10 mouse cellular contexts compared by ENCODE assay signal in the genomic region with DNA sequence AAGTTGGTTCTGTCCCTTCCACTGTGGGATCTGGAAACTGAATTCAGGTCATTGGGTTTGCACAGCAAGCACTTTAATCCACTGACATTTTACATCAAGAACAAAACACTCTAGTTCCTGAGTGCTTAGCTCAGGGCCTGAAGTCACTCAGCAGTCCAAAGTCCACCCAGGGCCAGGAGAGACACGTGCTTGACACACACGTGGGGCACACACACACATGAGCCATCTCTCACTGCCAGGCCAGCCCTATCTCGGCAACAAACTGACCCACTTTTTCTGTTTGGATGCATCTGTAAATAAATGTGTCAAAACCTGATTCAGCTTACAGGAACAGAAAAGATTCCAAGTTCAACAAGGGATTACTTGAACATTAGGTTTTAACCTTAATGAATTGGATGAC. TPM values are rescaled to one million over a fixed set of nuclear protein-coding genes. Genes with fewer than 3 reads are reported as not detected.
DNase-seq lines count a peak whose midpoint lies in the region; ATAC-seq and TF ChIP-seq lines count a peak whose summit lies in the region.
"Had no signal": no experiment of that assay in that cellular context is flagged by ENCODE, and none has a peak within 500 bp of the region (broad histone marks: within the 10 kb centered on the region; RNA-seq: fewer than 3 reads in every experiment).

No protein-coding gene starts in this region.

- no peak overlapping the region for H3K27ac ChIP-seq in lung, postnatal 0 days (ENCODE audit: low read length)
- no peak overlapping the region for H3K27ac ChIP-seq in midbrain, embryonic 10.5 days (replicated peaks)
- no peak overlapping the region for H3K27ac ChIP-seq in forebrain, postnatal 0 days (ENCODE audit: low read depth, low read length)
- H3K27ac ChIP-seq in midbrain, postnatal 0 days (ENCODE audit: low read depth, low read length), result no peak overlapping the region
- H3K27ac ChIP-seq: limb, embryonic 13.5 days; midbrain, embryonic 12.5 days had no signal

- no peaks in the 10 kb centered on the region for H3K9me3 ChIP-seq in lung, postnatal 0 days (ENCODE audit: low read length)
- no peaks in the 10 kb centered on the region for H3K9me3 ChIP-seq in midbrain, embryonic 10.5 days (replicated peaks)
- no peaks in the 10 kb centered on the region for H3K9me3 ChIP-seq in forebrain, postnatal 0 days (ENCODE audit: low read length)
- no peaks in the 10 kb centered on the region for H3K9me3 ChIP-seq in midbrain, postnatal 0 days (ENCODE audit: low read length)
- H3K9me3 ChIP-seq: limb, embryonic 13.5 days; midbrain, embryonic 12.5 days had no signal

- TF ChIP-seq CTCF in lung, postnatal 0 days (IDR thresholded peaks at IDR 0.05), result no peak
- TF ChIP-seq CTCF in forebrain, postnatal 0 days (IDR thresholded peaks at IDR 0.05; ENCODE audit: low read depth), result no peak
- no peak for TF ChIP-seq CTCF in midbrain, postnatal 0 days (IDR thresholded peaks at IDR 0.05)

- TF ChIP-seq EP300 in lung, postnatal 0 days (IDR thresholded peaks at IDR 0.05), result no peak

- 44% methylated on average over 3 of the region's 3 CpGs for WGBS in lung, postnatal 0 days
- 80% methylated on average over 3 of the region's 3 CpGs for WGBS in midbrain, embryonic 10.5 days
- 53% methylated on average over 3 of the region's 3 CpGs for WGBS in forebrain, postnatal 0 days
- 66% methylated on average over 3 of the region's 3 CpGs for WGBS in midbrain, postnatal 0 days

- ATAC-seq in cerebellum, adult (ENCODE audit: insufficient number of reproducible peaks, low FRiP score, low TSS enrichment), result no peak
- peak; percentile 41 for ATAC-seq in lung, postnatal 0 days
- no peak for ATAC-seq in forebrain, postnatal 0 days
- ATAC-seq in midbrain, postnatal 0 days (ENCODE audit: low FRiP score), result no peak

- no peaks in the 10 kb centered on the region for H3K36me3 ChIP-seq in lung, postnatal 0 days (ENCODE audit: insufficient read depth, low read length)
- H3K36me3 ChIP-seq in midbrain, embryonic 10.5 days, result no peaks in the 10 kb centered on the region
- H3K36me3 ChIP-seq in forebrain, postnatal 0 days (ENCODE audit: insufficient read depth), result no peaks in the 10 kb centered on the region
- no peaks in the 10 kb centered on the region for H3K36me3 ChIP-seq in midbrain, postnatal 0 days (ENCODE audit: insufficient read depth, low read length)
- H3K36me3 ChIP-seq: limb, embryonic 13.5 days; midbrain, embryonic 12.5 days had no signal

- no peak overlapping the region for H3K9ac ChIP-seq in lung, postnatal 0 days (replicated peaks; ENCODE audit: low read depth)
- no peak overlapping the region for H3K9ac ChIP-seq in forebrain, postnatal 0 days
- no peak overlapping the region for H3K9ac ChIP-seq in midbrain, postnatal 0 days (replicated peaks; ENCODE audit: low read length, poor library complexity, severe bottlenecking)
- H3K9ac ChIP-seq: limb, embryonic 13.5 days; midbrain, embryonic 12.5 days had no signal

- H3K27me3 ChIP-seq in lung, postnatal 0 days (replicated peaks; ENCODE audit: insufficient read depth, low read length), result no peaks in the 10 kb centered on the region
- peaks cover 21% of the 10 kb centered on the region for H3K27me3 ChIP-seq in midbrain, embryonic 10.5 days (ENCODE audit: low read depth, poor library complexity, severe bottlenecking)
- no peaks in the 10 kb centered on the region for H3K27me3 ChIP-seq in forebrain, postnatal 0 days (ENCODE audit: insufficient read depth, low read length)
- no peaks in the 10 kb centered on the region for H3K27me3 ChIP-seq in midbrain, postnatal 0 days (ENCODE audit: insufficient read depth, low read length)
- H3K27me3 ChIP-seq: limb, embryonic 13.5 days had no signal

- peaks cover 9% of the 10 kb centered on the region; the same call in 1 of the 2 replicates for H3K4me1 ChIP-seq in lung, postnatal 0 days (ENCODE audit: insufficient read depth, low read depth, low read length)
- H3K4me1 ChIP-seq in midbrain, embryonic 10.5 days, result peaks cover 43% of the 10 kb centered on the region
- H3K4me1 ChIP-seq in forebrain, postnatal 0 days (ENCODE audit: insufficient read depth), result peaks cover 18% of the 10 kb centered on the region
- peaks cover 11% of the 10 kb centered on the region; the same call in 1 of the 2 replicates for H3K4me1 ChIP-seq in midbrain, postnatal 0 days (ENCODE audit: insufficient read depth, low read length)

- intact Hi-C loops in heart, postnatal 36 days (cut with DNase I), result loop anchor here (5.0 kb wide), 1 partner anchor 82 kb away; no protein-coding TSS in a partner anchor

- DNase-seq in cerebellum, postnatal 25 days, result peak; percentile 43 to 65
- peak; percentile 90 for DNase-seq in adrenal gland, adult 2 months
- DNase-seq in heart, postnatal 36 days, result peak; percentile 21 to 33
- DNase-seq in lung, postnatal 0 days (ENCODE audit: low spot score), result peak; percentile 63
- DNase-seq in midbrain, embryonic 10.5 days (ENCODE audit: low spot score), result no peak
- no peak for DNase-seq in forebrain, postnatal 0 days
- no peak for DNase-seq in midbrain, postnatal 0 days (ENCODE audit: low spot score)

- no peak overlapping the region for H3K4me2 ChIP-seq in lung, postnatal 0 days (replicated peaks; ENCODE audit: low read depth, low read length)
- H3K4me2 ChIP-seq in forebrain, postnatal 0 days (ENCODE audit: low read depth), result no peak overlapping the region
- H3K4me2 ChIP-seq in midbrain, postnatal 0 days (ENCODE audit: low read depth, low read length, poor library complexity, severe bottlenecking), result no peak overlapping the region
- H3K4me2 ChIP-seq: midbrain, embryonic 12.5 days had no signal

- H3K4me3 ChIP-seq in lung, postnatal 0 days (ENCODE audit: low read depth, low read length), result no peak overlapping the region
- H3K4me3 ChIP-seq in midbrain, embryonic 10.5 days, result no peak overlapping the region
- no peak overlapping the region for H3K4me3 ChIP-seq in forebrain, postnatal 0 days (ENCODE audit: low read depth, low read length)
- H3K4me3 ChIP-seq in midbrain, postnatal 0 days (ENCODE audit: low read depth, low read length), result no peak overlapping the region
- H3K4me3 ChIP-seq: limb, embryonic 13.5 days; midbrain, embryonic 12.5 days had no signal

RNA-seq across cellular contexts. Expression of a gene that starts 6.2 kb away (rescaled TPM):
- total RNA-seq in adrenal gland, adult 2 months (2021), result 10 to 100 TPM; 19.6 to 85.0 TPM
- polyA plus RNA-seq in adrenal gland, adult 2 months (2012; rRNA removed), result 7.6 TPM in 2 replicates
- 10 to 100 TPM; 10.3 to 25.7 TPM for total RNA-seq in heart, postnatal 36 days (2021)
- polyA plus RNA-seq in lung, postnatal 0 days (2015; fragmentation: Nextera tagmentation; extraction: Ambion mirVana), result 18.6 and 18.7 TPM in 2 replicates
- polyA plus RNA-seq in midbrain, embryonic 10.5 days (2016; fragmentation: Nextera tagmentation; extraction: Ambion mirVana), result 16.3 and 16.5 TPM in 2 replicates
- total RNA-seq in forebrain, postnatal 0 days (2014; rRNA removed), result 20.8 and 29.3 TPM in 2 replicates
- 36.8 and 37.7 TPM in 2 replicates for polyA plus RNA-seq in forebrain, postnatal 0 days (2015; fragmentation: Nextera tagmentation; extraction: Ambion mirVana)
- 15.7 and 20.8 TPM in 2 replicates for total RNA-seq in midbrain, postnatal 0 days (2014; rRNA removed)
- polyA plus RNA-seq in midbrain, postnatal 0 days (2015; fragmentation: Nextera tagmentation; extraction: Ambion mirVana), result 27.3 and 27.5 TPM in 2 replicates

RNA-seq across cellular contexts. Expression of a gene that starts 45.2 kb away (rescaled TPM):
- 100 to 1,000 TPM; 119 to 135 TPM for total RNA-seq in adrenal gland, adult 2 months (2021)
- polyA plus RNA-seq in adrenal gland, adult 2 months (2012; rRNA removed), result 28.9 and 36.9 TPM in 2 replicates
- total RNA-seq in heart, postnatal 36 days (2021), result 100 to 1,000 TPM; 139 to 141 TPM
- 43.3 and 45.1 TPM in 2 replicates for polyA plus RNA-seq in lung, postnatal 0 days (2015; fragmentation: Nextera tagmentation; extraction: Ambion mirVana)
- polyA plus RNA-seq in midbrain, embryonic 10.5 days (2016; fragmentation: Nextera tagmentation; extraction: Ambion mirVana), result 35.2 and 35.8 TPM in 2 replicates
- total RNA-seq in forebrain, postnatal 0 days (2014; rRNA removed), result 50.3 and 56.2 TPM in 2 replicates
- 55.3 and 58.7 TPM in 2 replicates for polyA plus RNA-seq in forebrain, postnatal 0 days (2015; fragmentation: Nextera tagmentation; extraction: Ambion mirVana)
- 33.7 and 53.9 TPM in 2 replicates for total RNA-seq in midbrain, postnatal 0 days (2014; rRNA removed)
- polyA plus RNA-seq in midbrain, postnatal 0 days (2015; fragmentation: Nextera tagmentation; extraction: Ambion mirVana), result 55.9 and 59.6 TPM in 2 replicates

Comparison
In these comparisons a context has a peak if more than half of its experiments do, and no peak if none do; other contexts are left out.
1. DNase-seq: peak in cerebellum, postnatal 25 days (2 of 2), adrenal gland, adult 2 months (single experiment), heart, postnatal 36 days (2 of 2) and lung, postnatal 0 days (single experiment); none in midbrain, embryonic 10.5 days (single experiment), forebrain, postnatal 0 days (single experiment) and midbrain, postnatal 0 days (single experiment).